Mouse (Mus musculus) bone marrow, adult 2 months (tissue): ENCODE data around the gene Pnp. TPM values are rescaled to one million over a fixed set of nuclear protein-coding genes. Genes with fewer than 3 reads are reported as not detected.
"Not testable (repeated sequence)": the region's sequence is repeated elsewhere in the genome, so short reads cannot be mapped to it uniquely, and the experiment has no call there.

Experiments
- H3K27ac ChIP-seq: fragments of 200-500 bp; 2 replicates; pipeline ENCODE4 v1.5.1; 2012; ENCODE audit warnings: low read depth, mild to moderate bottlenecking, control low read depth, inconsistent platforms, low read length; ENCODE audit not compliant: control insufficient read depth, poor library complexity, insufficient read depth
- H3K4me1 ChIP-seq: fragments of 200-500 bp; 2 replicates; pipeline ENCODE4 v1.6.1; 2011; ENCODE audit warnings: low read length; ENCODE audit not compliant: control insufficient read depth, insufficient read depth
- H3K4me3 ChIP-seq: fragments of 200-500 bp; replicated peaks from 2 replicates; pipeline ENCODE3; 2011; ENCODE audit warnings: mild to moderate bottlenecking, low read depth, low read length, control low read depth; ENCODE audit not compliant: control insufficient read depth
- CTCF ChIP-seq: fragments of 200-500 bp; IDR thresholded peaks from 2 replicates; pipeline ENCODE4 v1.5.1; 2011; ENCODE audit warnings: low read length, control low read depth; ENCODE audit not compliant: control insufficient read depth, insufficient read depth
- POLR2A ChIP-seq: fragments of 200-500 bp; IDR thresholded peaks from 2 replicates; pipeline ENCODE4 v1.6.1; 2011; ENCODE audit warnings: low read depth, mild to moderate bottlenecking, control low read depth, low read length, borderline replicate concordance; ENCODE audit not compliant: control insufficient read depth
- WGBS: fragments of 180-500 bp; shearing (Covaris S2); methylation state at CpG from one replicate; pipeline ENCODE4 v1.1.7; 2018; 5-methylcytosine and 5-hydroxymethylcytosine counted together
- polyA plus RNA-seq: library from polyadenylated mRNA; stranded (reverse); fragments of >200 nt; gene quantifications from 2 replicates; pipeline ENCODE4 v1.2.4, GENCODE M21; 2011; ENCODE audit warnings: low replicate concordance; ENCODE audit not compliant: missing spikeins, insufficient read depth, insufficient read length

Gene Pnp
- polyA plus RNA-seq, 1 experiment, result 112 TPM

DNA sequence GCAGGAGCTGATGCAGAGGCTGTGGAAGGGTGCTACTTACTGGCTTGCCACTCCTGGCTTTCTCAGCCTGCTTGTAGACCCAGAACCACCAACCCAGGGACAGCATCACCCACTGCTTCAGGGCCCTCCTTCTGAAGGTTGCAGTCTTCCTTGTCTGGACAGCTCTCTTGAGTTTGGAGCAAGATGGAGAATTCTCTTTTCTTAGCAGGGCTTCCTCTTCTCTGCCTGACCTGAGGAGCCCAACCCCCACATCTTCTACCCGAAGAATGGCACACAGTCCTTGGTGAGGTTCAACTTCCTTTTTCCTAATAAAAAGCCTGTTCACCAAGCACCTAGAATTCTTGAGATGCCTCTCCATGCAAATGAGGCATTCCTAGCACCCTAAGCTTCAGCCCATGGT is 39.9 kb downstream of the Pnp start:
- WGBS, result 0% methylated on average over 1 of the region's 1 CpGs
- Histone ChIP-seq H3K4me1 (peaks cover 4% of the 10 kb centered on the region; the same call in 1 of the 2 replicates), H3K4me3 (no peak overlapping the region), H3K27ac (peak overlapping the region; percentile 16; the same call in 1 of the 2 replicates)
- TF ChIP-seq CTCF, result no peak
- TF ChIP-seq POLR2A, result no peak

DNA sequence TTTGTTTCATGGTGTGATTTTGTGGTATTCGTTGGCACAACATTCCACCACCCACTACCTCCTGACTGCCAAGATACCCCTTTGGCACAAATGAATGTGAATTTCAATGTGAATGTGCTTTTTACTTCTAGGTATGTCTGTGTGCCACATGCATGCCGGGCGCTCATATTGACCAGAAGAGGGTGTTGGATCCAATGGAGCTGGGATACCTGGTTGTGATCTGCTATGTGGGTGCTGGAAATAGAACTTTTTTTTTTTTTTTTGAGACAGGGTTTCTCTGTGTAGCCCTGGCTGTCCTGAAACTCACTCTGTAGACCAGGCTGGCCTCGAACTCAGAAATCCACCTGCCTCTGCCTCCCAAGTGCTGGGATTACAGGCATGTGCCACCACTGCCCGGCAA is 42.2 kb downstream of the Pnp start:
- WGBS, result 83% methylated on average over 5 of the region's 5 CpGs
- H3K4me1 ChIP-seq, H3K4me3 ChIP-seq, H3K27ac ChIP-seq: not testable (repeated sequence)

DNA sequence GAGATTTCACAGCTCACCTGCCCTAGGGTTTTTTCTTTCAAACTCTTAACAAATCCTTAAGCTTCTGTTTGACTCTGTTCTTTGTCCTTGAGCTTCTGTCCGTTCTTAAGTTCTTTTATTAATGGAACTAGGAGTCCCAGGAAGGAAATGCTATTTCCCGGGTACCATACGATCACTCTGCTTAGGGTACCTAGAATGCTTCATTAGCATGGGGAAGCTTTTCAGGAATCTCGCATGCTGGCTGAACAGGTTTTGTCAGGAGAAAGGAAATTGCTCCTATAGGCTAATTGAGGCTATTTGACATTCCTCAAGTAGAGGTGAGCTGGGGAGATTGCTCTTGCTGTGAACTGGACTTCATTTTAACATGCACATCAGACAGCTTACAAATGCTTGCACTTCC is 42.8 kb downstream of the Pnp start:
- 59% methylated on average over 4 of the region's 4 CpGs for WGBS
- Histone ChIP-seq H3K4me1 (peaks cover 4% of the 10 kb centered on the region; the same call in 1 of the 2 replicates), H3K27ac (no peak overlapping the region), H3K4me3 (no peak overlapping the region)
- TF ChIP-seq POLR2A (no peak), CTCF (no peak)

DNA sequence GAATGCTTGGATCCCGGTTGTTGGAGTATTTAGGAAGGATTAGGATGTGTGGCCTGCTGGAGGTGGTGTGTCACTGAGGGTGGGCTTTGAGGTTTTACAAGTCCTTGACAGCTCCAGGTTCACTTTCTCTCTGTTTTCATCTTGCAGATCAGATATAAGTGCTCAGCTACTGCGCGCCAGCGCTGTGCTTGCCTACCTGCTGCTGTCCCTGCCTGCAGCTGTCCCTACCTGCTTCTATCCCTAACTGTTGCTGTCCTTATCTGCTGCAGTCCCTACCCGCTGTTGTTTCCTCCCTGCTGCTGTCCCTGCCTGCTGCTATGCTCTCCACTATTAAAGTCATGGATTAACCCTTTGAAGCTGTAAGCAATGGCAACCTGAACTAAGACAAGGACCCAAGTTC is 44.1 kb downstream of the Pnp start:
- Histone ChIP-seq H3K4me3 (no peak overlapping the region), H3K27ac (no peak overlapping the region), H3K4me1 (peaks cover 4% of the 10 kb centered on the region; the same call in 1 of the 2 replicates)
- TF ChIP-seq POLR2A (no peak), CTCF (no peak)
- 72% methylated on average over 5 of the region's 5 CpGs for WGBS

DNA sequence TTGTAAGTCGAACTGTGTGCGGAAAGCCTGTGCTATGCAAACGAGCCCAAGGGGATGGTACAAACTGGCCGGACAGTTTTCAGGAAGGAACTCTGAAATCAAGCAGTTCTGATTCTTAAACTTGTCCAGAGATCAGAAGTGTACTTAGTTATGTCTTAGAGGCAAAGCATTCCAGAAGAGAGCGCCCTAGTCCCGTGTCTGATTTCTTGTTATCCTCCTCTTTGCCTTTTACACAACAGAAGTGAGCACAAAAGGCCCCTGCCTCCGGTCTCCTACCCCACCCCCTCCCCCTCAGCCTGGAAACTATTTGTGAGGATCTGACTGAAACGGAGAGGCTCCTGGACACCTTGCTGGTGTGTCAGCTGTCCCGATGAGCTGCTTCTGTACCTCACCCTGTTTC is 45.8 kb downstream of the Pnp start:
- TF ChIP-seq POLR2A, result no peak
- no peak for TF ChIP-seq CTCF
- H3K27ac ChIP-seq, result no peak overlapping the region
- 22% methylated on average over 9 of the region's 9 CpGs for WGBS
- no peak overlapping the region for H3K4me3 ChIP-seq
- no peaks in the 10 kb centered on the region; the same call in 1 of the 2 replicates for H3K4me1 ChIP-seq

DNA sequence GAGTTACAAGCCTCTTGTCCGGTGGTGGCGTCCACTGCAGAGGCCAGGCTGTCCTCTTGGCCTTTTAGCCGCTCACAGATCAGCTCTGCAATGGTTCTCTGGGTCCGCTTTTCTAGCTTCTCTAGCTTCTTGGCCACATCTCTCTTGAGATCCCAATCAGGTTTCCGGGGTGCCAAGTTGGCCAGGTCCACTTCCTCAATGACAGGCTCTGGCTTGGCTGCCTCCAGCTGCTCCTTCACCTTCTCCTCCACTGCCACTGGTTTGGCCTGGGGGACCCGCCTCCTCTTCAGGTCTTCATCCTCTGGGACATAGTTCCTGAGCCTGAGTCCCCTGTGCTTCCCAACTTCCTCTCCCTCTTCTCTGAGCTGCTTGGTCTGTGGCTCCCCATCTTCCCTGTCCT is 47.6 kb downstream of the Pnp start:
- not testable (repeated sequence) for H3K4me3 ChIP-seq, H3K4me1 ChIP-seq
- H3K27ac ChIP-seq, result peak overlapping the region; percentile 0; the same call in 1 of the 2 replicates
- WGBS, result 39% methylated on average over 6 of the region's 6 CpGs

DNA sequence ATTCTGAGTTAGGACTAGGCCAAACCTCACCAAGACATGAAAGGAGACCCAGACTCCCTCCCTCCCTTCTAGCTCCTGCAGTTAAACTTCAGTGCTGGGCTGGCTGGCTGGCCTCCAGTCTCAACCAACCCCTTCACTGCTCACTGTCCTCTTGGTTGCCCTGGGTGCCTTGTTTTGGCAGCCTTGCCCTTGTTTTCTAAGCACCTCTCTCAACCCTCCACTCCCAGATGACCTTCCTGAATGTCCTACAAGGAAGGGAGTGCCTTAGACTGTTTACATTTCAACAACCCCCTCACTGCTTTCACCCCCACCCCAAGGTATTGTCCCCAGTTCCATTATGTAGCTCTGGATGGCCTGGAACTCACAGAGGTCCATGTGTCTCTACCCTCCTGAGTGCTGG is 48.7 kb downstream of the Pnp start:
- no peak overlapping the region for H3K27ac ChIP-seq

DNA sequence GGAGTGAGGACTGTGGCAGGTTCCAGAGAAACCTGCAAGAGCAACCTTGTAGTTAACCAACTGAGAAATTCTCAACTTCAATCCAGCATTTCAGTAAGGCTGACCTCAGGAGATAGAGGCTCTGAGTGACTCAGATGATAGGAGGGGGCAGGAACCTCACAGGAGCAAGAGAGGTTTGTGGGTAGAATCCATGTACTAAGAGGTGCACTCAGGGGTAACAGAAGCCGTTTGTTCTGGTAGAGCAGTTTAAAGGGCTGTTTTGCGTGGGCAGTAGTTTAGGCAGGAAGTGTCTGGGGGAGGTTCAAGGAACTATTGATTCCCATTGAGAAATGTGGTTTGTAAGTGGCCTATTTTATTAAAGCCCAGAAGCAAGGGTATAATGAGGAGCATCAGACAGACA is 50.3 kb downstream of the Pnp start:
- TF ChIP-seq POLR2A (no peak), CTCF (no peak)
- WGBS, result 1% methylated on average over 2 of the region's 2 CpGs
- Histone ChIP-seq H3K27ac (no peak overlapping the region; the same call in 1 of the 2 replicates), H3K4me3 (no peak overlapping the region), H3K4me1 (no peaks in the 10 kb centered on the region; the same call in 1 of the 2 replicates)

More for the DNA sequence above, 48.7 kb downstream of the Pnp start:
- TF ChIP-seq POLR2A (no peak), CTCF (no peak)
- Histone ChIP-seq H3K4me3 (no peak overlapping the region), H3K4me1 (no peaks in the 10 kb centered on the region; the same call in 1 of the 2 replicates)

DNA sequence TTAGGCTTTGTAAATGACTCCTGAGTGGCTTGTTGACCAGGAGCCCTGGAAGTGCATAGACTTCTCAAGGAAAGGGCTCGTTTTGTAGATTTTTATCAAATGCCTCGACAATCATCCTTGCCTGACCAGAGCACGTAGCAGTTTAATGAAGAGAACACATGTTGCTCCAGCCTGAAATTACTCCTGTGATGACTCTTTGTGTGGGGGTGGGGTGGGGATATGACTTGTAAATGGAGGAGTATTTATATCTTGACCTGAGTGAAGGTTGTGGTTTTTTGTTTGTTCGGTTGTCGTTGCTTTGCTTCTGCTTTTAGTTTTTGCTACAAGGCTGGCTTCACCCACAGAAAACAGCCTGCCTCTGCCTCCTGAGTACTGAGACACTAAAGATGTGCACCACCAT is 51.0 kb downstream of the Pnp start:
- no peak overlapping the region for H3K4me3 ChIP-seq
- H3K27ac ChIP-seq, result no peak overlapping the region
- H3K4me1 ChIP-seq, result no peaks in the 10 kb centered on the region
- no peak for TF ChIP-seq POLR2A
- no peak for TF ChIP-seq CTCF
- WGBS, result 18% methylated on average over 5 of the region's 5 CpGs
